In the genomic region with DNA sequence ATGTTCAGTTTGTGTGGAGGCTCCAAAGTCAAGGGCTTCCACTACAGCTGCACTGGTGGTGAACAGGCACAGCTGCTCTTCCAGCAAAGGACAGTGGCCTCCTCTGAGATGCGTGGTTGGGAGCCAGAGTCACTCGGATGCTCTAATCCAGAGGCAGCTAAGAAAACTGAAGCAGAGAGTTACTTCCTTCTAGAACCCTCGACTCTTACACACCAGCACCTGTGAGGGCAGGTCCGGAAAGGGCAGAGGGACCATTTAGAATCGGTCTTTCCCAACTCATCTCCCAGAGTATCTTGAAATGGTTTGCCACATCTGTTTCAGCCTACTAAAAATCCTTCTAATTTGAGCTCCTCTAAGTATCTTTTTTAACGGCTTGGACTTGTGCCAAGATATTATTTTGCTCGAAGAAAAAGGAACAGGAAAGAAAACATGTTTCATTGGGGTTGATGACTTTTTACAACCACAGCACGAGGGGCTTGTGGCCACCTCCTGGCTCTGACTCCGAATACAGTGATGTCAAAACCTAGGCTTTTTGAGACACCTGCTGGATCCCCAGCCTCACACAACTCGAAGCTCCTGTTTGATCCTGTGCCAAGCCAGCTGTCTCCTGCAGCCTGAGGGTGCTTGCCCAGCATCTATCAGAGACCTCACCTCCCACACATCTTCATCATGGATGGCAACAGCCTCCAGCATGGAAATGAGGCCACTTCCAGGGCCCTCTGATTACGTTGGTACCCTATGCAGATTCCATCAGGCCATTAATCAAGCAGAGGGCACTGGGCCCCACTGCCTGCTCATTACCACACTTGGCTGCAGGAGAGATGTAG, we compare ENCODE assay signal across 13 mouse cellular contexts.
A peak's percentile ranks its signal among the peaks of the same experiment; 100 is the strongest.
DNase-seq lines count a peak whose midpoint lies in the region; ATAC-seq lines count a peak whose summit lies in the region.
"Had no signal": no experiment of that assay in that cellular context is flagged by ENCODE, and none has a peak within 500 bp of the region (broad histone marks: within the 10 kb centered on the region; RNA-seq: fewer than 3 reads in every experiment).

No protein-coding gene starts in this region.

- H3K9ac ChIP-seq in kidney, embryonic 14.5 days (ENCODE audit: low read depth, low read length), result no peak overlapping the region
- H3K9ac ChIP-seq: embryonic facial prominence, embryonic 12.5 days; midbrain, embryonic 12.5 days had no signal

- peaks cover 2% of the 10 kb centered on the region; the same call in 1 of the 2 replicates for H3K27me3 ChIP-seq in kidney, embryonic 14.5 days (ENCODE audit: control insufficient read depth, insufficient read depth, low read length)
- H3K27me3 ChIP-seq: embryonic facial prominence, embryonic 12.5 days had no signal

- H3K27ac ChIP-seq in kidney, embryonic 14.5 days (ENCODE audit: low read depth, low read length), result no peak overlapping the region
- H3K27ac ChIP-seq: embryonic facial prominence, embryonic 12.5 days; heart, adult 2 months; midbrain, embryonic 12.5 days had no signal

- H3K9me3 ChIP-seq in kidney, embryonic 14.5 days (ENCODE audit: control insufficient read depth, low read length), result no peaks in the 10 kb centered on the region
- H3K9me3 ChIP-seq: embryonic facial prominence, embryonic 12.5 days; midbrain, embryonic 12.5 days had no signal

- H3K4me1 ChIP-seq in kidney, embryonic 14.5 days (ENCODE audit: control insufficient read depth, insufficient read depth, low read length), result peaks cover 27% of the 10 kb centered on the region

- DNase-seq in cerebellum, postnatal 10 days, result peak; percentile 52 to 53
- no peak for DNase-seq in cerebellum, adult 9-10 months
- DNase-seq in kidney, postnatal 14 days, result no peak
- peak; percentile 13 for DNase-seq in ovary, postnatal 14 days (ENCODE audit: low spot score)
- DNase-seq in ovary, postnatal 10 days (ENCODE audit: low spot score), result no peak
- DNase-seq in skeletal muscle tissue, adult 2 months (ENCODE audit: low read depth, low spot score), result peak; percentile 7
- DNase-seq in gastrocnemius, adult 18-20 months (ENCODE audit: low spot score), result no peak
- DNase-seq: cerebellum, adult 8-10 months; heart, adult 2 months; heart, postnatal 4 days had no signal

- peak; percentile 77; the same call in 1 of the 2 replicates for ATAC-seq in kidney, embryonic 14.5 days (ENCODE audit: low FRiP score, low TSS enrichment)

- no peak overlapping the region for H3K4me2 ChIP-seq in kidney, embryonic 14.5 days (replicated peaks; ENCODE audit: low read depth, low read length)
- H3K4me2 ChIP-seq: embryonic facial prominence, embryonic 12.5 days; midbrain, embryonic 12.5 days had no signal

- no peaks in the 10 kb centered on the region for H3K36me3 ChIP-seq in kidney, embryonic 14.5 days (ENCODE audit: control insufficient read depth, insufficient read depth, low read length)
- H3K36me3 ChIP-seq: embryonic facial prominence, embryonic 12.5 days; midbrain, embryonic 12.5 days had no signal

- H3K4me3 ChIP-seq in kidney, embryonic 14.5 days (ENCODE audit: low read length), result no peak overlapping the region
- H3K4me3 ChIP-seq: embryonic facial prominence, embryonic 12.5 days; heart, adult 2 months; midbrain, embryonic 12.5 days had no signal

- WGBS in kidney, embryonic 14.5 days, result 51% methylated on average over 11 of the region's 11 CpGs

Comparison
In these comparisons a context has a peak if more than half of its experiments do, and no peak if none do; other contexts are left out.
1. DNase-seq: peak in cerebellum, postnatal 10 days (2 of 2), ovary, postnatal 14 days (single experiment) and skeletal muscle tissue, adult 2 months (single experiment); none in cerebellum, adult 9-10 months (single experiment), kidney, postnatal 14 days (single experiment), ovary, postnatal 10 days (single experiment) and gastrocnemius, adult 18-20 months (single experiment).